Mouse (Mus musculus) hindbrain, embryonic 11.5 days (tissue): ENCODE measurements around the gene Egfem1. TPM values are rescaled to one million over a fixed set of nuclear protein-coding genes. Genes with fewer than 3 reads are reported as not detected.
A peak's percentile ranks its signal among the peaks of the same experiment; 100 is the strongest.

ENCODE experiments used
- ATAC-seq: fragments of 200-750 bp; cut with Nextera tagmentation; 2 replicates; pipeline ENCODE4 v1.8.0; 2017; ENCODE audit warnings: mild to moderate bottlenecking, moderate TSS enrichment, moderate library complexity; ENCODE audit not compliant: low FRiP score
- DNase-seq: peaks from one replicate; pipeline ENCODE4 v3.0.0-alpha.2; 2015; ENCODE audit warnings: low spot score
- H3K27ac ChIP-seq: fragments of 300-500 bp; sonication (generic); 2 replicates; pipeline ENCODE4 v1.5.1; 2014; ENCODE audit warnings: mild to moderate bottlenecking, low read depth, low read length
- H3K27me3 ChIP-seq: fragments of 300-500 bp; sonication (generic); 2 replicates; pipeline ENCODE4 v1.6.1; 2014; ENCODE audit warnings: mild to moderate bottlenecking, low read length, moderate library complexity, mixed read lengths; ENCODE audit not compliant: control insufficient read depth, insufficient read depth
- H3K36me3 ChIP-seq: fragments of 300-500 bp; sonication (generic); 2 replicates; pipeline ENCODE4 v1.6.1; 2014; ENCODE audit warnings: mild to moderate bottlenecking, low read length, moderate library complexity, mixed read lengths; ENCODE audit not compliant: control insufficient read depth, insufficient read depth
- H3K4me1 ChIP-seq: fragments of 300-500 bp; sonication (generic); replicated peaks from 2 replicates; pipeline ENCODE4 v1.6.1; 2014; ENCODE audit warnings: low read length, mixed read lengths; ENCODE audit not compliant: control insufficient read depth, insufficient read depth
- H3K4me2 ChIP-seq: fragments of 300-500 bp; sonication (generic); replicated peaks from 2 replicates; pipeline ENCODE4 v1.6.1; 2014; ENCODE audit warnings: mild to moderate bottlenecking, low read depth, low read length
- H3K4me3 ChIP-seq: fragments of 300-500 bp; sonication (generic); 2 replicates; pipeline ENCODE4 v1.5.1; 2014; ENCODE audit warnings: low read depth, low read length
- H3K9ac ChIP-seq: fragments of 300-500 bp; sonication (generic); 2 replicates; pipeline ENCODE4 v1.6.1; 2014; ENCODE audit warnings: low read depth, low read length
- H3K9me3 ChIP-seq: fragments of 300-500 bp; sonication (generic); 2 replicates; pipeline ENCODE4 v1.6.1; 2016; ENCODE audit warnings: low read length; ENCODE audit not compliant: control insufficient read depth
- WGBS: fragments of 180-500 bp; shearing (Covaris S2); extraction: QIAGEN DNeasy Blood & Tissue Kit; methylation state at CpG from one replicate; pipeline ENCODE4 v1.1.7; 2014; 5-methylcytosine and 5-hydroxymethylcytosine counted together
- polyA plus RNA-seq: library from polyadenylated mRNA; unstranded; fragments of >200 nt; fragmentation: Nextera tagmentation; extraction: Ambion mirVana; gene quantifications from 2 replicates; pipeline ENCODE4 v1.2.1, GENCODE M21; 2014

Gene Egfem1
- polyA plus RNA-seq, 1 experiment from 2014 or later = 3.6 TPM

- H3K27me3 ChIP-seq = no peaks in the 10 kb centered on the region
- no peak overlapping the region for H3K4me2 ChIP-seq
- no peak overlapping the region for H3K4me3 ChIP-seq
- no peaks in the 10 kb centered on the region for H3K4me1 ChIP-seq
- ATAC-seq = no peak
- no peak overlapping the region for H3K27ac ChIP-seq
- H3K36me3 ChIP-seq = no peaks in the 10 kb centered on the region
- no peak overlapping the region for H3K9ac ChIP-seq
- DNase-seq = no peak
- H3K9me3 ChIP-seq = no peaks in the 10 kb centered on the region
- WGBS = 85% methylated on average over 4 of the region's 4 CpGs
These were observed 10.5 kb upstream of the Egfem1 start for GRCm38 (mm10) chr3:29071315-29071714.

GRCm38 (mm10) chr3:29081517-29081916, 306 bp upstream of the Egfem1 start:
- Histone ChIP-seq H3K27ac (no peak overlapping the region), H3K4me3 (peak overlapping the region; percentile 58), H3K27me3 (peaks cover 5% of the 10 kb centered on the region; the same call in 1 of the 2 replicates), H3K4me1 (peaks cover 5% of the 10 kb centered on the region; the same call in 1 of the 2 replicates), H3K4me2 (peak overlapping the region; percentile 96), H3K9ac (no peak overlapping the region), H3K36me3 (no peaks in the 10 kb centered on the region), H3K9me3 (no peaks in the 10 kb centered on the region)
- peak; percentile 21; the same call in 1 of the 2 replicates for ATAC-seq
- WGBS = 14% methylated on average over 13 of the region's 13 CpGs
- DNase-seq = peak; percentile 47

- peak overlapping the region; percentile 58 for H3K4me3 ChIP-seq
- peak overlapping the region; percentile 96 for H3K4me2 ChIP-seq
- DNase-seq (peak; percentile 68), ATAC-seq (peak; percentile 92)
- H3K36me3 ChIP-seq = no peaks in the 10 kb centered on the region
- H3K9me3 ChIP-seq = no peaks in the 10 kb centered on the region
- WGBS = under 1% methylated on average over 49 of the region's 59 CpGs
- peaks cover 5% of the 10 kb centered on the region; the same call in 1 of the 2 replicates for H3K27me3 ChIP-seq
- H3K27ac ChIP-seq = no peak overlapping the region
- peak overlapping the region; percentile 49 for H3K9ac ChIP-seq
- H3K4me1 ChIP-seq = peaks cover 5% of the 10 kb centered on the region; the same call in 1 of the 2 replicates
These were observed 623 bp downstream of the Egfem1 start for GRCm38 (mm10) chr3:29082296-29082995.

GRCm38 (mm10) chr3:29082996-29083350, 1.1 kb downstream of the Egfem1 start:
- peaks cover 5% of the 10 kb centered on the region; the same call in 1 of the 2 replicates for H3K4me1 ChIP-seq
- no peak for ATAC-seq
- H3K36me3 ChIP-seq = no peaks in the 10 kb centered on the region
- no peak overlapping the region for H3K27ac ChIP-seq
- no peak for DNase-seq
- no peaks in the 10 kb centered on the region for H3K9me3 ChIP-seq
- H3K4me2 ChIP-seq = peak overlapping the region; percentile 96
- peak overlapping the region; percentile 58 for H3K4me3 ChIP-seq
- H3K9ac ChIP-seq = peak overlapping the region; percentile 49
- peaks cover 5% of the 10 kb centered on the region; the same call in 1 of the 2 replicates for H3K27me3 ChIP-seq
- 6% methylated on average over 12 of the region's 12 CpGs for WGBS

GRCm38 (mm10) chr3:29098467-29098866, 16.6 kb downstream of the Egfem1 start:
- H3K4me1 ChIP-seq = no peaks in the 10 kb centered on the region
- no peak overlapping the region for H3K9ac ChIP-seq
- no peaks in the 10 kb centered on the region for H3K27me3 ChIP-seq
- WGBS = 68% methylated on average over 2 of the region's 2 CpGs
- H3K4me3 ChIP-seq = no peak overlapping the region
- DNase-seq (no peak), ATAC-seq (no peak)
- no peak overlapping the region for H3K27ac ChIP-seq
- no peaks in the 10 kb centered on the region for H3K36me3 ChIP-seq
- H3K9me3 ChIP-seq = no peaks in the 10 kb centered on the region
- no peak overlapping the region for H3K4me2 ChIP-seq

- no peak for DNase-seq
- H3K4me3 ChIP-seq = no peak overlapping the region
- H3K4me1 ChIP-seq = no peaks in the 10 kb centered on the region
- no peak for ATAC-seq
- no peaks in the 10 kb centered on the region for H3K9me3 ChIP-seq
- no peak overlapping the region for H3K9ac ChIP-seq
- 80% methylated on average over 3 of the region's 3 CpGs for WGBS
- no peak overlapping the region for H3K27ac ChIP-seq
- no peak overlapping the region for H3K4me2 ChIP-seq
- no peaks in the 10 kb centered on the region for H3K27me3 ChIP-seq
- H3K36me3 ChIP-seq = no peaks in the 10 kb centered on the region
These were observed 24.3 kb downstream of the Egfem1 start for GRCm38 (mm10) chr3:29106016-29106723.

- 95% methylated on average over 1 of the region's 1 CpGs for WGBS
- ATAC-seq (no peak), DNase-seq (no peak)
- Histone ChIP-seq H3K9ac (no peak overlapping the region), H3K27ac (no peak overlapping the region), H3K36me3 (no peaks in the 10 kb centered on the region), H3K4me2 (no peak overlapping the region), H3K4me1 (no peaks in the 10 kb centered on the region), H3K4me3 (no peak overlapping the region), H3K27me3 (no peaks in the 10 kb centered on the region), H3K9me3 (no peaks in the 10 kb centered on the region)
These were observed 25.3 kb downstream of the Egfem1 start for GRCm38 (mm10) chr3:29107134-29107533.

GRCm38 (mm10) chr3:29110321-29110720, 28.5 kb downstream of the Egfem1 start:
- DNase-seq (no peak), ATAC-seq (no peak)
- no peaks in the 10 kb centered on the region for H3K9me3 ChIP-seq
- no peak overlapping the region for H3K4me3 ChIP-seq
- H3K4me2 ChIP-seq = no peak overlapping the region
- H3K27ac ChIP-seq = no peak overlapping the region
- 85% methylated on average over 2 of the region's 2 CpGs for WGBS
- H3K9ac ChIP-seq = no peak overlapping the region
- H3K36me3 ChIP-seq = no peaks in the 10 kb centered on the region
- H3K27me3 ChIP-seq = no peaks in the 10 kb centered on the region
- no peaks in the 10 kb centered on the region for H3K4me1 ChIP-seq

- Histone ChIP-seq H3K9ac (no peak overlapping the region), H3K4me3 (no peak overlapping the region), H3K27me3 (no peaks in the 10 kb centered on the region), H3K36me3 (no peaks in the 10 kb centered on the region), H3K27ac (no peak overlapping the region), H3K4me2 (no peak overlapping the region), H3K4me1 (no peaks in the 10 kb centered on the region), H3K9me3 (no peaks in the 10 kb centered on the region)
- ATAC-seq = no peak
- DNase-seq = no peak
- WGBS = 97% methylated on average over 3 of the region's 3 CpGs
These were observed 32.7 kb downstream of the Egfem1 start for GRCm38 (mm10) chr3:29114517-29114916.
